Mouse (Mus musculus): ENCODE measurements around the gene Itga9.
A peak's percentile ranks its signal among the peaks of the same experiment; 100 is the strongest.

Gene Itga9

GRCm38 (mm10) chr9:118821220-118822185 lies 215.0 kb downstream of the Itga9 start:
- peak in 1 of 2 experiments; percentile 7 for DNase-seq (ENCODE audit: low spot score in 2 of 2)

GRCm38 (mm10) chr9:118822186-118822555 lies 215.7 kb downstream of the Itga9 start:
- DNase-seq (ENCODE audit: low spot score in 2 of 2): no peak

GRCm38 (mm10) chr9:118822581-118822980 lies 216.1 kb downstream of the Itga9 start:
- no peak for DNase-seq (ENCODE audit: low spot score in 2 of 2)

GRCm38 (mm10) chr9:118831080-118831479 lies 224.6 kb downstream of the Itga9 start:
- DNase-seq (ENCODE audit: low spot score in 2 of 2): no peak

GRCm38 (mm10) chr9:118832533-118832932 lies 226.0 kb downstream of the Itga9 start:
- no peak for DNase-seq (ENCODE audit: low spot score in 2 of 2)

- no peak for DNase-seq (ENCODE audit: low spot score in 2 of 2)
Observed at GRCm38 (mm10) chr9:118833413-118833812, 226.9 kb downstream of the Itga9 start.

GRCm38 (mm10) chr9:118838910-118839667 lies 232.6 kb downstream of the Itga9 start:
- no peak for DNase-seq (ENCODE audit: low spot score in 2 of 2)

- no peak for DNase-seq (ENCODE audit: low spot score in 2 of 2)
Observed at GRCm38 (mm10) chr9:118841247-118841646, 234.8 kb downstream of the Itga9 start.

- DNase-seq (ENCODE audit: low spot score in 2 of 2): no peak
Observed at GRCm38 (mm10) chr9:118841907-118842432, 235.5 kb downstream of the Itga9 start.

- no peak for DNase-seq (ENCODE audit: low spot score in 2 of 2)
Observed at GRCm38 (mm10) chr9:118843711-118844110, 237.2 kb downstream of the Itga9 start.

- DNase-seq (ENCODE audit: low spot score in 2 of 2): no peak
Observed at GRCm38 (mm10) chr9:118845003-118845402, 238.5 kb downstream of the Itga9 start.

GRCm38 (mm10) chr9:118846766-118847165 lies 240.3 kb downstream of the Itga9 start:
- no peak for DNase-seq (ENCODE audit: low spot score in 2 of 2)

- no peak for DNase-seq (ENCODE audit: low spot score in 2 of 2)
Observed at GRCm38 (mm10) chr9:118856665-118857064, 250.2 kb downstream of the Itga9 start.

- no peak for DNase-seq (ENCODE audit: low spot score in 2 of 2)
Observed at GRCm38 (mm10) chr9:118860613-118861141, 254.2 kb downstream of the Itga9 start.

- DNase-seq (ENCODE audit: low spot score in 2 of 2): no peak
Observed at GRCm38 (mm10) chr9:118862214-118862613, 255.7 kb downstream of the Itga9 start.

GRCm38 (mm10) chr9:118862852-118863260 lies 256.4 kb downstream of the Itga9 start:
- DNase-seq (ENCODE audit: low spot score in 2 of 2): no peak

GRCm38 (mm10) chr9:118863528-118863927 lies 257.0 kb downstream of the Itga9 start:
- no peak for DNase-seq (ENCODE audit: low spot score in 2 of 2)

GRCm38 (mm10) chr9:118866949-118867348 lies 260.5 kb downstream of the Itga9 start:
- DNase-seq (ENCODE audit: low spot score in 2 of 2): no peak

GRCm38 (mm10) chr9:118867851-118868250 lies 261.4 kb downstream of the Itga9 start:
- DNase-seq (ENCODE audit: low spot score in 2 of 2): no peak

- DNase-seq (ENCODE audit: low spot score in 2 of 2): no peak
Observed at GRCm38 (mm10) chr9:118871089-118871488, 264.6 kb downstream of the Itga9 start.

GRCm38 (mm10) chr9:118873031-118873430 lies 266.5 kb downstream of the Itga9 start:
- DNase-seq (ENCODE audit: low spot score in 2 of 2): no peak

- DNase-seq (ENCODE audit: low spot score in 2 of 2): no peak
Observed at GRCm38 (mm10) chr9:118873596-118873995, 267.1 kb downstream of the Itga9 start.
